Mouse (Mus musculus) embryo, embryonic 10 days (tissue): ENCODE results near the gene Trmt44.

Source experiments
- DNase-seq: peaks from one replicate; pipeline ENCODE4 v3.0.0-alpha.2; 2015; ENCODE audit warnings: low spot score

Trmt44 gene

GRCm38 (mm10) chr5:35541059-35541790, 33.6 kb downstream of the Trmt44 start:
- peak; percentile 41 for DNase-seq

GRCm38 (mm10) chr5:35540555-35540954, 34.3 kb downstream of the Trmt44 start:
- DNase-seq = peak; percentile 14

- no peak for DNase-seq
Measured at GRCm38 (mm10) chr5:35539576-35539975, 35.3 kb downstream of the Trmt44 start.

- DNase-seq = no peak
Measured at GRCm38 (mm10) chr5:35538022-35538421, 36.8 kb downstream of the Trmt44 start.

- DNase-seq = no peak
Measured at GRCm38 (mm10) chr5:35537474-35537873, 37.4 kb downstream of the Trmt44 start.

GRCm38 (mm10) chr5:35536271-35536670, 38.6 kb downstream of the Trmt44 start:
- peak; percentile 19 for DNase-seq

- peak; percentile 84 for DNase-seq
Measured at GRCm38 (mm10) chr5:35531586-35531985, 43.3 kb downstream of the Trmt44 start.

- peak; percentile 84 for DNase-seq
Measured at GRCm38 (mm10) chr5:35530442-35530841, 44.4 kb downstream of the Trmt44 start.

GRCm38 (mm10) chr5:35525469-35526123, 49.3 kb downstream of the Trmt44 start, which contains the start of gene Cpz:
Gene Cpz (minus strand): TSS chr5:35525698.
- peak; percentile 88 for DNase-seq

- DNase-seq = peak; percentile 39
Measured at GRCm38 (mm10) chr5:35524381-35524780, 50.5 kb downstream of the Trmt44 start.

GRCm38 (mm10) chr5:35523735-35524134, 51.1 kb downstream of the Trmt44 start:
- DNase-seq = peak; percentile 93

- DNase-seq = no peak
Measured at GRCm38 (mm10) chr5:35516781-35517180, 58.1 kb downstream of the Trmt44 start.

GRCm38 (mm10) chr5:35510589-35510988, 64.3 kb downstream of the Trmt44 start:
- DNase-seq = peak; percentile 83
